Mouse (Mus musculus): ENCODE measurements at regions not wholly inside any gene's neighbourhood (a gene's known extent, or its start where the extent isn't known, plus 50 kb on each side); places are given as distances from the start of the nearest gene placed in this dataset.

GRCm38 (mm10) chr9:31990456-31990855 lies 77.2 kb upstream of the Barx2 start:
- TF ChIP-seq POLR2A (IDR thresholded peaks at IDR 0.05; ENCODE audit: control insufficient read depth, low read depth, low read length) (no peak), CTCF (IDR thresholded peaks at IDR 0.05; ENCODE audit: control insufficient read depth, insufficient read depth, insufficient replicate concordance, low read depth, low read length) (no peak)
